Mouse (Mus musculus) intestine, embryonic 16.5 days (tissue): ENCODE data around the gene Macf1. TPM values are rescaled to one million over a fixed set of nuclear protein-coding genes. Genes with fewer than 3 reads are reported as not detected.

Experiments used
- ATAC-seq: fragments of 200-750 bp; cut with Nextera tagmentation; 2 replicates; pipeline ENCODE4 v1.8.0; 2017; ENCODE audit warnings: moderate TSS enrichment, moderate library complexity
- H3K27ac ChIP-seq: fragments of 300-500 bp; sonication (generic); 2 replicates; pipeline ENCODE4 v1.5.1; 2014; ENCODE audit warnings: mild to moderate bottlenecking, low read length
- H3K27me3 ChIP-seq: fragments of 300-500 bp; sonication (generic); replicated peaks from 2 replicates; pipeline ENCODE4 v1.6.1; 2014; ENCODE audit warnings: low read length, control low read depth, mixed read lengths; ENCODE audit not compliant: control insufficient read depth, insufficient read depth
- H3K36me3 ChIP-seq: fragments of 300-500 bp; sonication (generic); 2 replicates; pipeline ENCODE4 v1.6.1; 2014; ENCODE audit warnings: low read length, control low read depth; ENCODE audit not compliant: control insufficient read depth, insufficient read depth
- H3K4me1 ChIP-seq: fragments of 300-500 bp; sonication (generic); 2 replicates; pipeline ENCODE4 v1.6.1; 2014; ENCODE audit warnings: low read length, control low read depth, mixed read lengths; ENCODE audit not compliant: control insufficient read depth, insufficient read depth
- H3K4me2 ChIP-seq: fragments of 300-500 bp; sonication (generic); 2 replicates; pipeline ENCODE4 v1.6.1; 2014; ENCODE audit warnings: low read depth, low read length, control low read depth
- H3K4me3 ChIP-seq: fragments of 300-500 bp; sonication (generic); 2 replicates; pipeline ENCODE4 v1.5.1; 2014; ENCODE audit warnings: mild to moderate bottlenecking, low read length
- H3K9ac ChIP-seq: fragments of 300-500 bp; sonication (generic); 2 replicates; pipeline ENCODE4 v1.6.1; 2014; ENCODE audit warnings: low read depth, low read length
- H3K9me3 ChIP-seq: fragments of 300-500 bp; sonication (generic); 2 replicates; pipeline ENCODE4 v1.6.1; 2016; ENCODE audit warnings: low read length, control low read depth; ENCODE audit not compliant: control insufficient read depth
- WGBS: fragments of 180-500 bp; shearing (Covaris S2); extraction: QIAGEN DNeasy Blood & Tissue Kit; methylation state at CpG from one replicate; pipeline ENCODE4 v1.1.7; 2014; 5-methylcytosine and 5-hydroxymethylcytosine counted together
- polyA plus RNA-seq: library from polyadenylated mRNA; unstranded; fragments of >200 nt; fragmentation: Nextera tagmentation; extraction: Ambion mirVana; gene quantifications from 2 replicates; pipeline ENCODE4 v1.2.1, GENCODE M21; 2015

Macf1 gene
- polyA plus RNA-seq, result 18.9 and 19.7 TPM in 2 replicates

DNA sequence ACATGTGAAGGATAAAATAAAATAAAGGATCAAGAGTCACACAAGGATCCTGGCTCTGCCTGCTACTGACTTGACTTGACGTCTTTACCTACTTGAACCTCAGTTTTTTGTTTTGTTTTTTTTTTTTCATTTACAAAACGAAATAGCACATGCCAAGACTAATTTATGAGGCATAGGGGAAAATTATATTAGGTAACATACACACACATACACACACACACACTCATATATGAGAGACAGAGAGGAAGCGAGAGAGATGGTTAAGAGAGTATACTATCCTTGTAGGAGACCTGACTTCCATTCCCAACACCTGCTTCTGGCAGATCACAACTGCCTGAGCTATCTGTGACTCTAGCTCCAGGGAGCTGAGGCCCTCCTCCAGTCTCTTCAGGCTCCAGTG, at the start of gene Macf1:
Gene Macf1, minus strand, starts transcription at position 101 of the 400 bp plus-strand sequence.
- no peak for ATAC-seq

DNA sequence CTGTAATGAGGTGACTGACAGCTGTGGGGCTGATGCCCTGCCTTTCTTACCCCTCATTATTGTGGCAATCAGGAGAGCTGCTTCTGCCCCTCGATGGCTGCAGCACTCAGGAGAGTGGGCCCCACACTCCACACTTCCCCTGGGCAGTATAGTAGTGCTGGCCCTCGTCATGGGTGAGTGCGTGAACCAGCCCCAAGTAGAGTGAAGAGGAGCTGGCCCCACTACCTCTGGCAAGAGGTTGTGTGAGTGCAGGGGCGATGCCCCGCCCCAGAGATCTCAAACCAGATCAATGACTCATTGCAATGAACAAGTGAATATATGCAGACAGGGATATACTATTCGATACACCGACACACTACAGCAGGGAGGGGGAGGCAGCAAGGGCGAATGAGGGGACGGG, 49.4 kb upstream of the Macf1 start:
- Histone ChIP-seq H3K9ac (no peak overlapping the region), H3K4me2 (no peak overlapping the region), H3K4me1 (no peaks in the 10 kb centered on the region), H3K27me3 (no peaks in the 10 kb centered on the region), H3K27ac (no peak overlapping the region), H3K9me3 (no peaks in the 10 kb centered on the region), H3K4me3 (no peak overlapping the region), H3K36me3 (no peaks in the 10 kb centered on the region)
- ATAC-seq, result no peak
- 91% methylated on average over 9 of the region's 9 CpGs for WGBS

More for the DNA sequence above, at the start of gene Macf1:
- H3K36me3 ChIP-seq, result no peaks in the 10 kb centered on the region
- peaks cover 14% of the 10 kb centered on the region for H3K4me1 ChIP-seq
- H3K27ac ChIP-seq, result no peak within 1 kb of the TSS
- H3K4me2 ChIP-seq, result no peak within 1 kb of the TSS
- 88% methylated on average over 3 of the region's 3 CpGs for WGBS
- H3K27me3 ChIP-seq, result peaks cover 3% of the 10 kb centered on the region
- H3K9ac ChIP-seq, result no peak within 1 kb of the TSS
- H3K4me3 ChIP-seq, result no peak within 1 kb of the TSS
- H3K9me3 ChIP-seq, result no peaks in the 10 kb centered on the region

DNA sequence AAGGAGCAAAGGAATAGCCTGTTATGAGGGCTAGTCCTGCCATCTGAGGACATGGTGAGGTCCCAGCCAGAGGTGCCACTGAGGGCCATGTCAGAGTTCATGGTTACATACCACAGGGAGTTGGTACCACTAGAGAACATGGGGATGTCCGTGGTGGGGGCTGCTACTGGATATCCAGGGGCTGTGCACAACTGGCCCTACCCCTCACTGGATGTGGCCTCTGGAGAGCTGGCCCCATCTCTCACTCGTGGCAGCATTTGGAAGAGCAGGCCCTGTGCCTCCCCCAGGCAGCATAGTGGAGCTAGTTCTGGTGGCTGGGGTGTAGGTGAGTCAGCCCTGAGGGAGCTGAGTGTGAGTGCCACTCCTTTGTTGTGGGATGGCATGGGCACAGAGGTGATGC, 48.8 kb upstream of the Macf1 start:
- ATAC-seq, result peak; percentile 21; the same call in 1 of the 2 replicates
- 83% methylated on average over 2 of the region's 2 CpGs for WGBS
- H3K36me3 ChIP-seq, result no peaks in the 10 kb centered on the region
- no peak overlapping the region for H3K4me2 ChIP-seq
- no peaks in the 10 kb centered on the region for H3K27me3 ChIP-seq
- no peak overlapping the region for H3K27ac ChIP-seq
- H3K9me3 ChIP-seq, result no peaks in the 10 kb centered on the region
- H3K9ac ChIP-seq, result no peak overlapping the region
- no peak overlapping the region for H3K4me3 ChIP-seq
- H3K4me1 ChIP-seq, result no peaks in the 10 kb centered on the region

DNA sequence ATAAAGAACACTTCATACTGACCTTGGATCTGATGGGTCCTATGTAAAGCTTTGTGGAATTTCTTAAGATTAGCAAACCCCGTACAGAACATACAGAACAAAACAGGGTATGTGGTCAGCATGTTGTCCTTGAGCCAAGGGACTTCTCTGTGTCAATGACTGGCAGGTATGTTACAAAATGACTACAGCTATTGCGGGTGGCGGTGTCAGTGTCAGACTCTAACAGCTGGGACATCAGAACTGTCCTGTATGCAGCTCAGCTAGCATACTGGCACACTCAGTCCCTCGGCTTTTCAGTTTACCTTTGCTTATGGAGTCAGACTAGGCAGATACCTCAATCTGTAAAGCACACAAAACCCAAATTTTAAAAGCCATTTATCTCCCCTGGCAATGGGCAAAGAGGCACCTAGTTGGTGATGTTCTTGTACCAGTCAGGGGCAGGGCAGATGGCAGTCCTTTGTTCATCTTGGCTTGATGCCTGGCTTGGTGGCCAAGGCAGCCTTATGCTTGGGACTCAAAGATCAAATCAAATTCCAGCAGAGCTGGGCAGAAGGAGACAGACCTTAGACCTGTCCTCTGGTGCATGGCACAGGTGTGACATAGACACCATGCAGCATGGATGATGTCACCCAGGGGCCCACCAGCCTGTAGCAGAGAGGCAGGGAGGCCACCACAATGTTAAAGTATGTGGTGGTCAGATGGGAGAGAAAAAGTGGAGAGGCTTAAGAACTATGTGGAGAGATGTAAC, 48.2 kb upstream of the Macf1 start:
- 88% methylated on average over 4 of the region's 4 CpGs for WGBS
- no peaks in the 10 kb centered on the region for H3K27me3 ChIP-seq
- H3K27ac ChIP-seq, result no peak overlapping the region
- H3K36me3 ChIP-seq, result no peaks in the 10 kb centered on the region
- H3K4me3 ChIP-seq, result no peak overlapping the region
- no peaks in the 10 kb centered on the region for H3K4me1 ChIP-seq
- H3K9ac ChIP-seq, result no peak overlapping the region
- H3K9me3 ChIP-seq, result no peaks in the 10 kb centered on the region
- no peak for ATAC-seq
- H3K4me2 ChIP-seq, result no peak overlapping the region

DNA sequence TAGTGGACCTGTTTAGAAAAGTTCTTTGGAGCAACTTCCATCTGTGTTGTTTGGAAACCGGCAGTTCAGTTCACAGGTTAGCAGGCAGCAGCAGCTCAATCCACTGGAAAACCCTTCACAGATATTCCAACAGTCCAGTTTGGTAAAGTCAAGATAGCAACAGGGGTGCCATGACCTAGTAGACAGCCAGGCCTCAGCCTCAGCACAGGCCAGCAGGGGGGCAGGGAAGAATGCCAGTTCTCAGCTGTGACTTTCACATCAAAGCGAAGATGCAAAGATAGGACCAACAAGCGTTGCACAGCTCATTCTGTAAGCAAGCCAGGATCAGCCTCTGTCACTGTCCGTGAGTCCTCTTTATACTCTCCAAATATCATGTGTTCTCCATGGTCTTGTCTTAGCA, 37.6 kb upstream of the Macf1 start:
- Histone ChIP-seq H3K27me3 (no peaks in the 10 kb centered on the region), H3K9ac (no peak overlapping the region), H3K27ac (no peak overlapping the region), H3K36me3 (no peaks in the 10 kb centered on the region), H3K4me1 (peaks cover 2% of the 10 kb centered on the region; the same call in 1 of the 2 replicates), H3K4me3 (no peak overlapping the region), H3K4me2 (no peak overlapping the region), H3K9me3 (no peaks in the 10 kb centered on the region)
- WGBS, result 86% methylated on average over 4 of the region's 4 CpGs
- ATAC-seq, result no peak

DNA sequence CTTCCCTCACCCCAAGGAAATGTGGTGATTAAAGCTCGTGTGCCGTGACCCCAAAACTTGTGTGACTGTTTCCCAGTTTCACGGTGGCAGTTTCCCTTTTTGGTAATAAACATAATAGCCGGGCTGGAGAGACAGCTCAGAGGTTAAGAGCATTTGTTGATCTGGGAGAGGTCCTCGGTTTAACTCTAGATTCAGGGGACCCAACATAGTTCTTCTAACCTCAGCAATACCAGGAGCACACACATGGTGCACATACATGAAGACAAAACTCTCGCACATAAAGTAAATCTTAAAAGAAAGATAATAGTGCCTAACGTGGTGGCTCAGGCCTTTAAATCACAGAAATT, 34.2 kb upstream of the Macf1 start:
- Histone ChIP-seq H3K9ac (peak overlapping the region; percentile 69), H3K27ac (peak overlapping the region; percentile 78), H3K9me3 (no peaks in the 10 kb centered on the region), H3K4me2 (peak overlapping the region; percentile 79), H3K4me1 (peaks cover 2% of the 10 kb centered on the region; the same call in 1 of the 2 replicates), H3K36me3 (no peaks in the 10 kb centered on the region), H3K4me3 (peak overlapping the region; percentile 77), H3K27me3 (no peaks in the 10 kb centered on the region)
- WGBS, result 21% methylated on average over 7 of the region's 7 CpGs
- ATAC-seq, result peak; percentile 51; the same call in 1 of the 2 replicates

DNA sequence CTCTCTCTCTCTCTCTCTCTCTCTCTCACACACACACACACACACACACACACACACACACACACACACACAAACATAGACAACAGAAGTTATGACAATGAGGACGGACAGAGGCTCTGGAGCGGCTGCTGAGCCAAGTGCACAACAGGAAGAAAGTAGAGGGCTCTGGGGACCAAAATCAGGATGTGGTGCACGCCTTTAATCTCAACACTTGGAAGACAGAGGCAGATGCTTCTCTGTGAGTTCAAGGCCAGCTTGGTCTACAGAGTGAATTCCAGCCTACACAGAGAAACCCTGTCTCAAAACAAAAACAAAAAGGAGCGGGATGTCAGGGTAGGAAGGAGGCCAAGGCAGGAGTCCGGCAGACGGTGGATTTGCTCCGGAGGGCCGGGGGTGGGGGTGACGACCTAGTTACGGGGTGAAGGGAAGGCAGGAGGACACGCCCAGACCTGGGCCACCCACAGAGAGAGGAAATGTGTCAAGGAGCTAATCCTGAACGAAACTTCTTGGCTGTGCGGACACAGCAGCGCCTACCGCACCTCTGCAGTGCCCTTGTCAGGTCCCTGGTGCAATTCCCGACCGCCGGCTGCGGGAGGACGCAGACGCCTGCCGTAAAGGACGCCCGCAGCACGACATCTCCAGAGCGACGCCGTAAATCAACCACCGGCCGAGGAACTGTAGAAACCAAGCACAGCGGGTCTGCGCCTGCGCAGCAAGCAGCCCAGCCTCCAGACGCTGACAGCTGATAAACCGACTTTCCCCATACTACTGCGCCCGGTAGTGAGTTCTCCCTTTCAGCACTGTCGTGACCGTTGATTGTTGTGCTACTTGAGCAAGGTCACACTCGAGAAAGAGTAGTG, 33.6 kb upstream of the Macf1 start, which contains the start of gene Ndufs5:
Gene Ndufs5, minus strand, starts transcription at position 629 of the 860 bp plus-strand sequence.
- no peaks in the 10 kb centered on the region for H3K9me3 ChIP-seq
- under 1% methylated on average over 40 of the region's 40 CpGs for WGBS
- no peaks in the 10 kb centered on the region for H3K27me3 ChIP-seq
- no peaks in the 10 kb centered on the region; the same call in 1 of the 2 replicates for H3K36me3 ChIP-seq
- peak within 1 kb of the TSS; percentile 77 for H3K4me3 ChIP-seq
- H3K4me2 ChIP-seq, result peak within 1 kb of the TSS; percentile 79
- peak within 1 kb of the TSS; percentile 78 for H3K27ac ChIP-seq
- peak within 1 kb of the TSS; percentile 82 for H3K9ac ChIP-seq
- peak; percentile 99 for ATAC-seq
- H3K4me1 ChIP-seq, result peaks cover 2% of the 10 kb centered on the region; the same call in 1 of the 2 replicates

DNA sequence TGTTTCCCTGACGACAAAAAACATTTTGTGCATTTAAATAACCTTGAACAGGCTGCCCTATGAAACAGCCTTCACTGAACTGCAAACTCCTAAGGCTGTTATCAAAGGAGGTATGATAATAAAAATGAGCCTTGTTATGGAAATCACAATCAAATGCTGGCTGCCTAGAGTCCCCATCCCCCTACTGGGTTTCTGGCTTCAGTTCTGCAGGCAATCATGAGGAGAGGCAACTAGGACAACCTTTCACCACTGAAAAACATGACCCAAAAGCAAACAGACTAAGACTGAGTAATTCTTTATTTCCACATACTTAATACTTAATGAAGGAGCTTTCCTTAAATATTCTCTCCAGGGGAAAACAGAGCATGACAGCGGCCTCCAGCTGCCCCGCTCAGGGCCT, 28.3 kb upstream of the Macf1 start:
- no peak overlapping the region for H3K4me3 ChIP-seq
- H3K9ac ChIP-seq, result no peak overlapping the region
- H3K9me3 ChIP-seq, result no peaks in the 10 kb centered on the region
- no peaks in the 10 kb centered on the region for H3K27me3 ChIP-seq
- no peak overlapping the region for H3K27ac ChIP-seq
- H3K4me1 ChIP-seq, result peaks cover 2% of the 10 kb centered on the region; the same call in 1 of the 2 replicates
- WGBS, result 86% methylated on average over 1 of the region's 3 CpGs
- no peak for ATAC-seq
- H3K36me3 ChIP-seq, result peaks cover 3% of the 10 kb centered on the region
- H3K4me2 ChIP-seq, result no peak overlapping the region

DNA sequence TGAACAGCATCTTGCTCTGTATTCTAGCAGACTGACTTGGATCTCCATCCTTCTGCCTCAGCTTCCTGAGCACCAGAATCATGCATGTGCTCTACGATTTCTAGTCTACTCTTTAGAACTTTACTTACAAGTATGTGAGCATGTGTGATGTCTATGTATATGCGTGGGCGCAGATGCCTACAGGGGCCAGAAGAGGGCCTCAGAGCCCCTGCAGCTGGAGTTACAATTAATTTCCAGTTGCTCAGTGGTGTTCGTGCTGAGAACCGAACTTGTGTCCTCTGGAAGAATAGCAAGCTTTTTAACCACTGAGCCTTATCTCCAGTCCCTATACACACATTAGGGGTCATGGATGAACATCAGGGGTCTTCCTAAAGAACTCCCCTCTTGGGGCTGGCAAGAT, 23.2 kb upstream of the Macf1 start:
- WGBS, result 93% methylated on average over 5 of the region's 5 CpGs
- Histone ChIP-seq H3K9me3 (no peaks in the 10 kb centered on the region), H3K27ac (no peak overlapping the region), H3K4me2 (no peak overlapping the region), H3K4me1 (no peaks in the 10 kb centered on the region), H3K27me3 (no peaks in the 10 kb centered on the region), H3K36me3 (0 out of 2 replicates have a peak, but pooled peaks cover under 1% of the 10 kb centered on the region), H3K9ac (no peak overlapping the region), H3K4me3 (no peak overlapping the region)
- no peak for ATAC-seq
